Mouse (Mus musculus) adrenal gland, adult 10 weeks (tissue): ENCODE results near the gene Tbkbp1. TPM values are rescaled to one million over a fixed set of nuclear protein-coding genes. Genes with fewer than 3 reads are reported as not detected.

ENCODE experiments used
- polyA plus RNA-seq: library from polyadenylated mRNA; stranded (reverse); fragments of 350-450 nt; fragmentation: Illumina TruSeq; extraction: RNeasy Lipid Tissue Mini Kit (QIAGEN cat#74804); gene quantifications from one replicate; pipeline ENCODE4 v1.2.3, GENCODE M21; 2014; ENCODE audit warnings: low read depth, low replicate concordance

Tbkbp1 gene
- polyA plus RNA-seq: 0.41 TPM

DNA sequence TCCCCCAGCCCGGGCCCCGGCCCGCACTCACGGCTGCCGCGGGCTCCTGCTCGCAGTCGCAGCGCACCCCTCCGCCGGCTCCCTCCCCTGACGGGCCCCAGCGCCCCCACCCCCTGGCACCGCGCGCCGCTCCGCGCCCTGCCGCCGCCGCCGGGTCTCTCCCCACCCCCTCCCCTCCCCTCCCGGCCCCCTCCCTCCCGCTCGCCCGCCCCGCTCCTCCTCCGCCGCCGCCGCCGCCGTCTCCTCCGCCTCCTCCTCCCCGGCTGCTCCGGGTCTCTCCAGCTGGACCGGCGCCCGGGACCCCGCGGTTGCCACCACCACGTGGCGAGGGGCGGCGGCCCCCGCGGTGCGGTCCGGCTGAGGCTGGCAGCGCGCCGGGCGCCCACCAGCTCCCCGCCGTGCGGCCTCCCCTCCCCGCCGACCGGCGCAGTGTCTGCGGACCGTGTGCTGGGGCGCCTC, at the start of gene Tbkbp1:
Tbkbp1 (minus strand) TSS at position 153 of the 459 bp plus-strand sequence.

DNA sequence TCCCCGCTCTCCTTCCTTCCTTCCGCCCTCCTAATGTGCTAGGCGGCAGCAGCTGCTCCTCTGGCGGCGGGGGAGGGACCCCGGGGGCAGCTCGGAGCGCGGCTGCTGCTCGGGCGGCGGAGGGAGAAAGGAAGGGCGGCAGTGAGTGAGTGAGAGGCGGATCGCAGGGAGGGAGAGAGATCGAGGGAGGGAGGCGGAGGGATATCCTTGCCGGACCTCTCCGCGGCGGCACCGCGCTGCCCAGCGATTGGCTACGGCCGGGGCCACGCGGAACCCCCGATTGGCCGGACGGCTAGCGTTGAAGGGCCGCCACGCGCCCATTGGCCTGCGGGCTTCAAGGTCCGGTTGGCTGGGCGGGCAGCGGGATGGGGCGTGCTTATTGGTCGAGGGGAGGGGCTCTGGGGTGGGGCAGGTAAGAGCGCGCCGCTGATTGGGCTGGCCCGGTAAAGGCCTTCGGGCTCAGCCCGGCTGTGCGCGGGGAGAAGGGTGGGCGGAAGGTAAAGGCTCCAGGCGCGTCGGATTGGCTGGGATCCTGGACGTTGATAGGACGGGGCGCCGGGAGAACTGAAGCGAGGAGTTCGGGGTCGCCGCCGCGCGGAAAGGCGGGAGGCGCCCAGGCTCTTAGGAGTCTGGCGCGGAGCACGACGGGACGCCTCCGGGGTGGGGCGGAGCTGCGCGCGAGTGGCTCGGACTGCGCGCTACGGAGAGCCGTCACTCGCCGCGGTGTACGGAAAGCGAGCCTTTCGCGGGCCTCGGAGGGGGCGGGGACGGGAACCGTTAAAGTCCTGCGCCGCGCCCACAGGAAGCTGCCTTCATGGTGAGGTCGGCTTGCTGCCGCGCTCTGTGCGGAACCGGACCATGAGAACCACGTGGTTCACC, 36.7 kb upstream of the Tbkbp1 start, which contains the start of gene Kpnb1:
Kpnb1 (minus strand) TSS at position 118 of the 879 bp plus-strand sequence.

DNA sequence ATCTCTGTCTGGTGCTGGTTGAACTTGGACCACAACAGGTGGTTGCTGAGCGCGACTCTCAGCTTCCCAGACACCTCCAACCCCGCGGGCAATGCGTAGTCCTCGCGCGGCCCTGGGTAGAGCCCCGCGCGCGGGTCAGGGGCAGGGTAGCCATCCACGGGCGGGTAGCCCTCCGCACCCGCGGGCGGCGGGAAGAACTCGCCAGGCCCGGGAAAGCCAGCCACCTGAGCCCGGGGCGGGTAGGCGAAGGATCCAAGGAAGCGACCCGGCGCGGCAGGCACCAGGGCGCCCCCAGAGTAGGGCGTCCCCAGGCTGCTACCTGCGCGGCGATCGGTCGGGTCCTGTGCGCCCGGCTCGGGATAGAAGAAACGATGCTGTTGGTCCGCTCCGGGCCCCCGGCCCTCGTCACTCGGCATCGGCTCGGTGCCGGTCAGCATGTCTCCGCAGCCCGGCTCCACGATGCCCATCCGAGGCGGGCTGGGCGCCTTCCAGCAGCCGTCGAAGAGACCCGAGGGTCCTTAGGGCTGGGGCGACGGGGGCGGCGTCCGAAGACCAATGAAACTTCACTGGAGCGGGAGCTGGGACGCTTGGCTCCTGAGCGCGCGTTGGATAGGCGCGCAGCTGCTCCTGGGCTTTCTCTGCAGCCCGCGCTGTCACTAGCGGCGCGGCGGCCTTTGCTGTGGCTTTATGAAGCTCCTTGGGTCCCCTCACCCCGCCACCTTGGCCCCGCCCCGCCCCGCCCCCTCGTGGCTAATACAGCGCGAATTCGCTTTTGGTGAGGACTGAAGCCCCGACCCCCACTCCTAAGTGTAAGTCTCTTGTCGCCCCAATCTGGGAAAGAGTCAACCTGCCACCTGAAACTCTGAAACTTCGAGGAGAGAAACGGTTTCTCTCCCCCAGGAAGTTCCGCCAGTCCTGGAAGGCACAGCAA, 36.4 kb downstream of the Tbkbp1 start, which contains the start of gene Tbx21:
Tbx21 (minus strand) TSS at position 661 of the 931 bp plus-strand sequence.

Other genes with a start within 250 kb of the Tbkbp1 start
- gene Cdk5rap3, start 235.0 kb downstream of the Tbkbp1 start, polyA plus RNA-seq: 16.9 TPM
- gene Prr15l, start 223.4 kb downstream of the Tbkbp1 start, polyA plus RNA-seq: not detected
- 11.4 TPM for gene Pnpo, start 207.5 kb downstream of the Tbkbp1 start, polyA plus RNA-seq
- 4.9 TPM for gene Sp2, start 168.5 kb downstream of the Tbkbp1 start, polyA plus RNA-seq
- not detected for gene Sp6, start 138.1 kb downstream of the Tbkbp1 start, polyA plus RNA-seq
- gene Scrn2, start 121.6 kb downstream of the Tbkbp1 start, polyA plus RNA-seq: not detected
- not detected for gene Lrrc46, start 110.1 kb downstream of the Tbkbp1 start, polyA plus RNA-seq
- gene Mrpl10, start 109.9 kb downstream of the Tbkbp1 start, polyA plus RNA-seq: 28.6 TPM
- gene Osbpl7, start 100.9 kb downstream of the Tbkbp1 start, polyA plus RNA-seq: not detected
- gene Tbx21, start 36.2 kb downstream of the Tbkbp1 start, polyA plus RNA-seq: not detected
- gene Kpnb1, start 36.4 kb upstream of the Tbkbp1 start, polyA plus RNA-seq: 141 TPM
- 140 TPM for gene Npepps, start 129.1 kb upstream of the Tbkbp1 start, polyA plus RNA-seq
- gene Mrpl45, start 164.2 kb upstream of the Tbkbp1 start, polyA plus RNA-seq: 33.5 TPM
- gene Gpr179, start 200.6 kb upstream of the Tbkbp1 start, polyA plus RNA-seq: 0.17 TPM
- 11.1 TPM for gene Socs7, start 211.1 kb upstream of the Tbkbp1 start, polyA plus RNA-seq